Mouse (Mus musculus) retina, embryonic 14.5 days (tissue): ENCODE data around the gene Hoxa7.
A peak's percentile ranks its signal among the peaks of the same experiment; 100 is the strongest.

ENCODE experiments used
- DNase-seq: peaks from one replicate; pipeline ENCODE4 v3.0.0-alpha.2; 2015; ENCODE audit warnings: low spot score

Gene Hoxa7

GRCm38 (mm10) chr6:52226569-52227257 is 5.1 kb upstream of the Hoxa7 start:
- no peak for DNase-seq

GRCm38 (mm10) chr6:52225612-52226568 is 4.2 kb upstream of the Hoxa7 start:
- no peak for DNase-seq

GRCm38 (mm10) chr6:52224895-52225611 is 3.4 kb upstream of the Hoxa7 start:
- no peak for DNase-seq

DNA sequence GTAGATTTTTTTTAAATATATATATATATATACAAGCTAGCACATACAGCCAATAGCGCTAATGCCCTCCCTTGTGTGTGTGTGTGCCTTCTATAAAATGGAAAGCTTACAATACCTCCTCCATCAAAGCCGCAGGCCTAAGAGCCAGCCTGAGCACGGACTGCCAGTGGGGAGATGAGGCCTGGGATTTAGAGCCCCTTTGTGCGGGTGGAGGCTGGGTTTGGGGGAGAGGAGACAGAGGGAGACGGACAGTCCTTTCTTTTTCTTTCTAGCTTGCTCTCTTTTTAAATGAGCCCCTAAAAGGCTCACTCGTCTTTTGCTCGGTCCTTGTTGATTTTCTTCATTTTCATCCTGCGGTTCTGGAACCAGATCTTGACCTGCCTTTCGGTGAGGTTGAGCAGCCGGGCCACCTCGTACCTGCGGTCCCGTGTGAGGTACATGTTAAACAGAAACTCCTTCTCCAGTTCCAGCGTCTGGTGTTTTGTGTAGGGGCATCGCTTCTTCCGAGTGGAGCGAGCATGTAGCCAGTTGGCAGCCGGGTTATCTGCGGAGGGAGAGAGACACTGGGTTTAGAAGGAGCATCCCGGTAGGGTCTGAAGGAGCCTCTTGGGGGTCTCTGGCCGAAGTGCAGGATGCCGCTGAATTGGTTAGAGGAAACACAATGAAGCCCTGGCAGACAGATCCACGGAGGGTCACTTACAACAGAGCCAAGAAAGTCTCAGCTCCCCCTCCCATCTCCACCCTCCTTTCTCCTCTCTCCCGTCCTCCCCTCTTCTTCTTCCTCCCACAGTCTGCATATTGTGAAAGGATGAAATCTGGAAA is 2.5 kb upstream of the Hoxa7 start:
- DNase-seq: no peak

DNA sequence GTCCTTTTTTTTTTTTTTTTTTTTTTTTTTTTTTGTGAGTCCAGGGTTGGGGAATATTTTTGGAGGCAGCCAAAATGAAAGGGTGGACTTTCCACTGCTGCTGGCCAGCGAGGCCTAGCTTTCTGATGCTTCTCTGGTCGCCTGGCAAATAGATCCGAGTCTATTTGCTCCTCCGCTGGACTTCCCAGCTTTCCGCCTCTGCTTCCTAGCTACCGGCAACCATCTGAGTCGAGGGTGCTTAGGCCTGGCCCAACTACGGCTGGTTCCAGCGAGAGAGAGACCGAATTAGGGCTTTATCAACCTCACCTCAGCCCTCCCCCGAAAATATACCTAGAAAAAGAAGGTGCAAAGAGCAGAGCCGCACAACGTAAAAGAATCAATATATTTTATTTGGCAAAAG is 1.1 kb upstream of the Hoxa7 start:
- DNase-seq: no peak

DNA sequence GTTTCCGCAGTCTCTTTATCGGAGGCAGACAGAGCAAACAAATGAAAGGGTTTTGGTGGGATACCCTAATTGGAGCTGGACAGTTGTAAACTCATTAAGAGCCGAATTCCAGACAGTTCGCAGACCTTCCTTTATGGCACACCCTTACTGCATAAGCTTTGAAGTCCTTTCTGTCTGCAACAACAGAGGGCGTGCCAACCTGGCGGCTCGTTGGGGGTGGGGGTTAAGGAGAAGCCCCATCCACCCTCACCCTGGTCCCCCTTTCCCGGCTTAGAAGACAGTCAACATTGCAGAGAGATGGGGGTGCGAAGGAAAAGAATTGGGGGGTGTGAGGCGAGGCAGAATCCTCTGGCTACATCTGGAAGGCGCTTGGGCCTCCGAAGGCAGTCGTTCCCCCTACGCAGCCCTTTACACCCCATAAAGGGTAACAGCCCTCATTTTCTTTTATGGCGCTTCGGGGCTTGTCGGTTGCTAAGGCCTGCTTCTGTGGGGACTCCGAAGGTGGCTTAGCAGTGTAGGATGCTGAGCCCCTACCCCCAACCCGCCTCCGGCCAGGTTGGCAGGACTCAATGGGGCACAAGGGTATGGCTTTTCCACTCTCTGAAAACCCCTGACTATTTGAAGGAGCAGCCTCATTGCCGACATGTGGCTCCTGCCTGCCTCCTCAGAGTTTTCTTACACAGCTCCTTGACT is 485 bp upstream of the Hoxa7 start:
- DNase-seq: no peak

- DNase-seq: no peak
These were observed 766 bp downstream of the Hoxa7 start for GRCm38 (mm10) chr6:52220865-52221310.

DNA sequence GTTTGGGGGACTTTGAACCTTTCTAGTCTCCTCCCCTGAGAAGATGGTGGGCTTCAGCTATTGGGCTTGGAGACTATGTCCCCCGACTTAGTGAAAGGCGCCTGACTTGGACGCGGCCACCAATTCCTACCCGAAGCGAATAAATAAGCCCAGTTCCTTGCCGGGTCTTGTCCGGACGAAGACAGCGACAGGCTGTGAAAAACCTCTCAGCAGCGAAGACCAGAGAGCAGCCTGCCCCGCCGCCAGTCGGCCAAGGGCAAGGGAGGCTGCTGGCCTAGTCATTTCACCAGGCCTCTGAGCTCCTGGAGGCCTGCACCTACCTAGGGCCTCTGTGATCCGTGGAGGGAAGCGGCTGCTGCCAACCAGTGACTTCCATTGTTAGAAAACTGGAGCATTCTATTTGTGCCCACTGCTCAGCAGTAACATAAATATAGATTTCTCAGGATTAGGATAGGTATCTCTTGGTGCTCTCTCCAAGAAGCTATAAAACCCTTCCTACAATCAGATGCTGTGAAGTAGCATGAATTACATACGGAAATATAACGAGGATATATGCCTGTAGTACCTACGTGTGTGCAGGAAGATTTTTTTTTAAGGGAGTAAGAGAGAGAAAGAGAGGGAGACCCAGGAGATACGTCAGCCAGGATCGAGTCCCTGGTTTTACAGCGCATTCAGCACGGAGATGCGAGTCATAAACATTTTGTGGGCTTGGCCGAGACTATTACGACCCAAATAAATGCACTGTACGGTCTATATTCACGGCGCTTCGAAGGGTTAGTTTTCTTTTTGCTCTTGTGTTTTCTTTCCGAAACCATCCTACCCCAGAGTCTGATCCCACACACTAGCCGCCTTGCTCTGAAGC is 1.4 kb downstream of the Hoxa7 start:
- DNase-seq: no peak

GRCm38 (mm10) chr6:52219234-52219942 is 2.3 kb downstream of the Hoxa7 start:
- peak; percentile 56 for DNase-seq

DNA sequence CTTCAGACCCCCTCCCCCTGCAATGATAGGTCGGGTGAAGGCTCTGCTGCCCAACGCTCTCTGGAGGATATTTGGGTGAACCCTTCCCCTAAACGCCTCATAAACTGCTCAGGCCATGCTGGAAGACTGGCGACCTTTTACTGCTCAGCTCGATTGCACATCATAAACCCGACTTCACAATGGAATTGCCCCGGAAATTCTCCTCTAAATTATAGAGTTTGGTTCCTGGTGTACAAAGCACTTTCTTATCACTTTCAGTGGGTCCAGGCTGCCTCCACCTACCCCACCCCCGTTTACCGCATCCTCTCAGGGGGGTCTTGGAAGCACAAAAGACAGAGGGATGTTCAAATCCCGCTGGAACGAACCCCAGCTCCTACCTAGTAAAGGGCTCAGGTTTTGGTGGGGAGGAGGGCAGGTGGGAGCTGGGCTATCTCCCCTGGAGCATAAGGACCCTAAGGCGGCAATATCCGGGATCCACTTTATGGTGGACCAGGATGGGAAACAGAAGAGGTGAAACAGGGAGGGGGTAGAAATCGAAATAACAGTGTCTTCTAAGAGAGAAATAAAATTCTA is 2.9 kb downstream of the Hoxa7 start:
- DNase-seq: no peak

- no peak for DNase-seq
These were observed 3.6 kb downstream of the Hoxa7 start for GRCm38 (mm10) chr6:52217895-52218642.

GRCm38 (mm10) chr6:52217459-52217768 is 4.2 kb downstream of the Hoxa7 start:
- peak; percentile 54 for DNase-seq

- no peak for DNase-seq
These were observed 4.8 kb downstream of the Hoxa7 start for GRCm38 (mm10) chr6:52216691-52217458.

GRCm38 (mm10) chr6:52215771-52216535 is 5.7 kb downstream of the Hoxa7 start:
- no peak for DNase-seq

- no peak for DNase-seq
These were observed 6.6 kb downstream of the Hoxa7 start for GRCm38 (mm10) chr6:52215070-52215469.

DNA sequence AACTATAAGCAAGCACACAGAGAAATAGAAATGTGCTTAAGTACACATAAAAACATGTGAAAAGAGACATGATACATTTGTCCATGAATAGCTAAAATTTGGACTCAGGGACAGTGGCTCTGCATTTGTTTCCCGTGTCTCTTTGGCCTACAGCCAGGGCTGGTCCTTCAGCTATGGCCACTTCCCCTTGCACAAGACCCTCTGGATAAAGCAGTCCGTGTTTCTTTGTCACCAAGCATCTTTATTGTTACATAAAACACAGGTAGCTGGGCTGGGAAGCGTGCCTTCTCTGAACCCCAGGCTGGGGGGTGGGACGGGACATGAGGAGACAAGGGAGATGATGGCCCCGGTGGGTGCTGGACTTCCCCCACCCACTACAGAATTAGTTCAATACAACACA is 7.4 kb downstream of the Hoxa7 start:
- no peak for DNase-seq
